Mouse (Mus musculus) liver, embryonic 16.5 days (tissue): Measurements from ENCODE around the gene Aifm3. TPM values are rescaled to one million over a fixed set of nuclear protein-coding genes. Genes with fewer than 3 reads are reported as not detected.

Experiments
- ATAC-seq: fragments of 200-750 bp; cut with Nextera tagmentation; 2 replicates; pipeline ENCODE4 v1.8.0; 2017; ENCODE audit warnings: low read depth, mild to moderate bottlenecking, moderate number of reproducible peaks, moderate library complexity
- H3K27ac ChIP-seq: fragments of 300-500 bp; sonication (generic); 2 replicates; pipeline ENCODE4 v1.5.1; 2014; ENCODE audit warnings: mild to moderate bottlenecking, low read length
- H3K27me3 ChIP-seq: fragments of 300-500 bp; sonication (generic); 2 replicates; pipeline ENCODE4 v1.6.1; 2014; ENCODE audit warnings: low read depth, low read length, mixed read lengths; ENCODE audit not compliant: control insufficient read depth, insufficient read depth
- H3K36me3 ChIP-seq: fragments of 300-500 bp; sonication (generic); 2 replicates; pipeline ENCODE4 v1.6.1; 2014; ENCODE audit warnings: mild to moderate bottlenecking; ENCODE audit not compliant: control insufficient read depth, insufficient read depth
- H3K4me1 ChIP-seq: fragments of 300-500 bp; sonication (generic); 2 replicates; pipeline ENCODE4 v1.6.1; 2014; ENCODE audit warnings: low read depth, low read length, mixed read lengths; ENCODE audit not compliant: control insufficient read depth
- H3K4me2 ChIP-seq: fragments of 300-500 bp; sonication (generic); 2 replicates; pipeline ENCODE4 v1.6.1; 2014; ENCODE audit warnings: low read depth, low read length, mixed read lengths
- H3K4me3 ChIP-seq: fragments of 300-500 bp; sonication (generic); 2 replicates; pipeline ENCODE4 v1.5.1; 2014; ENCODE audit warnings: low read depth, mild to moderate bottlenecking, low read length
- H3K9ac ChIP-seq: fragments of 300-500 bp; sonication (generic); 2 replicates; pipeline ENCODE4 v1.6.1; 2014; ENCODE audit warnings: low read depth, low read length
- H3K9me3 ChIP-seq: fragments of 300-500 bp; sonication (generic); replicated peaks from 2 replicates; pipeline ENCODE4 v1.6.1; 2016; ENCODE audit warnings: low read length; ENCODE audit not compliant: control insufficient read depth
- WGBS: fragments of 180-500 bp; shearing (Covaris S2); extraction: QIAGEN DNeasy Blood & Tissue Kit; methylation state at CpG from one replicate; pipeline ENCODE4 v1.1.7; 2014; ENCODE audit not compliant: insufficient replicate concordance; 5-methylcytosine and 5-hydroxymethylcytosine counted together
- polyA plus RNA-seq: library from polyadenylated mRNA; unstranded; fragments of >200 nt; fragmentation: Nextera tagmentation; extraction: Ambion mirVana; gene quantifications from 2 replicates; pipeline ENCODE4 v1.2.1, GENCODE M21; 2015

Gene Aifm3
- polyA plus RNA-seq, 1 experiment from 2014 or later = 6.3 TPM

- Histone ChIP-seq H3K27me3 (no peaks in the 10 kb centered on the region), H3K36me3 (peaks cover 12% of the 10 kb centered on the region), H3K9ac (no peak overlapping the region), H3K4me1 (no peaks in the 10 kb centered on the region; the same call in 1 of the 2 replicates), H3K4me3 (no peak overlapping the region), H3K9me3 (no peaks in the 10 kb centered on the region), H3K27ac (no peak overlapping the region), H3K4me2 (no peak overlapping the region)
- no peak for ATAC-seq
- WGBS = 69% methylated on average over 6 of the region's 6 CpGs
Measured at GRCm38 (mm10) chr16:17472498-17472897, 16.9 kb upstream of the Aifm3 start.

- Histone ChIP-seq H3K27ac (no peak overlapping the region), H3K4me3 (no peak overlapping the region)
Measured at GRCm38 (mm10) chr16:17474091-17474490, 15.3 kb upstream of the Aifm3 start.

GRCm38 (mm10) chr16:17474761-17475160, 14.7 kb upstream of the Aifm3 start:
- Histone ChIP-seq H3K27ac (no peak overlapping the region), H3K9ac (no peak overlapping the region), H3K4me3 (no peak overlapping the region), H3K4me2 (no peak overlapping the region), H3K9me3 (no peaks in the 10 kb centered on the region), H3K27me3 (no peaks in the 10 kb centered on the region), H3K4me1 (peaks cover 14% of the 10 kb centered on the region), H3K36me3 (peaks cover 3% of the 10 kb centered on the region; the same call in 1 of the 2 replicates)
- no peak for ATAC-seq
- WGBS = 75% methylated on average over 2 of the region's 2 CpGs

More at GRCm38 (mm10) chr16:17474091-17474490, 15.3 kb upstream of the Aifm3 start:
- H3K4me1 ChIP-seq = peaks cover 11% of the 10 kb centered on the region
- no peak overlapping the region for H3K9ac ChIP-seq
- peaks cover 8% of the 10 kb centered on the region for H3K36me3 ChIP-seq
- H3K4me2 ChIP-seq = no peak overlapping the region
- H3K9me3 ChIP-seq = no peaks in the 10 kb centered on the region
- ATAC-seq = no peak
- H3K27me3 ChIP-seq = no peaks in the 10 kb centered on the region

GRCm38 (mm10) chr16:17475326-17475725, 14.1 kb upstream of the Aifm3 start:
- Histone ChIP-seq H3K36me3 (no peaks in the 10 kb centered on the region), H3K9ac (no peak overlapping the region), H3K9me3 (no peaks in the 10 kb centered on the region), H3K4me2 (no peak overlapping the region), H3K4me1 (peaks cover 14% of the 10 kb centered on the region), H3K27me3 (no peaks in the 10 kb centered on the region), H3K4me3 (no peak overlapping the region), H3K27ac (no peak overlapping the region)
- ATAC-seq = no peak
- WGBS = 72% methylated on average over 4 of the region's 4 CpGs

GRCm38 (mm10) chr16:17478331-17478943, 11.0 kb upstream of the Aifm3 start:
- WGBS = 46% methylated on average over 4 of the region's 4 CpGs
- no peak overlapping the region for H3K27ac ChIP-seq
- H3K27me3 ChIP-seq = no peaks in the 10 kb centered on the region
- peaks cover 5% of the 10 kb centered on the region; the same call in 1 of the 2 replicates for H3K36me3 ChIP-seq
- no peak overlapping the region for H3K4me2 ChIP-seq
- no peaks in the 10 kb centered on the region for H3K9me3 ChIP-seq
- peaks cover 23% of the 10 kb centered on the region for H3K4me1 ChIP-seq
- no peak for ATAC-seq
- no peak overlapping the region for H3K9ac ChIP-seq
- H3K4me3 ChIP-seq = no peak overlapping the region

- Histone ChIP-seq H3K4me3 (no peak overlapping the region), H3K4me1 (peaks cover 23% of the 10 kb centered on the region), H3K36me3 (peaks cover 20% of the 10 kb centered on the region), H3K27ac (no peak overlapping the region), H3K9me3 (no peaks in the 10 kb centered on the region), H3K9ac (no peak overlapping the region), H3K27me3 (no peaks in the 10 kb centered on the region), H3K4me2 (no peak overlapping the region)
- peak; percentile 47; the same call in 1 of the 2 replicates for ATAC-seq
- WGBS = 17% methylated on average over 2 of the region's 2 CpGs
Measured at GRCm38 (mm10) chr16:17481465-17481864, 7.9 kb upstream of the Aifm3 start.

- H3K9me3 ChIP-seq = no peaks in the 10 kb centered on the region
- no peak overlapping the region for H3K27ac ChIP-seq
- H3K4me2 ChIP-seq = no peak overlapping the region
- peaks cover 17% of the 10 kb centered on the region for H3K4me1 ChIP-seq
- peaks cover 20% of the 10 kb centered on the region for H3K36me3 ChIP-seq
- H3K4me3 ChIP-seq = no peak overlapping the region
- 47% methylated on average over 3 of the region's 3 CpGs for WGBS
- H3K9ac ChIP-seq = no peak overlapping the region
- peak; percentile 57 for ATAC-seq
- peaks cover 13% of the 10 kb centered on the region for H3K27me3 ChIP-seq
Measured at GRCm38 (mm10) chr16:17486505-17486904, 2.9 kb upstream of the Aifm3 start.

GRCm38 (mm10) chr16:17488478-17489468, 638 bp upstream of the Aifm3 start:
- peak overlapping the region; percentile 61 for H3K4me3 ChIP-seq
- no peaks in the 10 kb centered on the region for H3K9me3 ChIP-seq

GRCm38 (mm10) chr16:17491154-17491553, 1.7 kb downstream of the Aifm3 start:
- Histone ChIP-seq H3K4me2 (no peak overlapping the region), H3K9me3 (no peaks in the 10 kb centered on the region), H3K4me3 (no peak overlapping the region), H3K4me1 (peaks cover 13% of the 10 kb centered on the region), H3K9ac (no peak overlapping the region), H3K36me3 (no peaks in the 10 kb centered on the region; the same call in 1 of the 2 replicates), H3K27ac (no peak overlapping the region), H3K27me3 (peaks cover 13% of the 10 kb centered on the region)
- 70% methylated on average over 5 of the region's 5 CpGs for WGBS
- no peak for ATAC-seq

More at GRCm38 (mm10) chr16:17488478-17489468, 638 bp upstream of the Aifm3 start:
- peaks cover 13% of the 10 kb centered on the region for H3K4me1 ChIP-seq
- peak overlapping the region; percentile 79 for H3K4me2 ChIP-seq
- ATAC-seq = peak; percentile 4; the same call in 1 of the 2 replicates
- WGBS = 45% methylated on average over 14 of the region's 14 CpGs
- H3K27ac ChIP-seq = no peak overlapping the region; the same call in 1 of the 2 replicates
- no peak overlapping the region; the same call in 1 of the 2 replicates for H3K9ac ChIP-seq
- peaks cover 13% of the 10 kb centered on the region for H3K27me3 ChIP-seq
- peaks cover 12% of the 10 kb centered on the region for H3K36me3 ChIP-seq
